Mouse (Mus musculus): ENCODE results near the gene Mmgt2.

- TF ChIP-seq POLR2A (IDR thresholded peaks at IDR 0.05; ENCODE audit: control insufficient read depth, low read depth, low read length) = no peak
- no peak for TF ChIP-seq CTCF (IDR thresholded peaks at IDR 0.05; ENCODE audit: control insufficient read depth, insufficient read depth, insufficient replicate concordance, low read depth, low read length)
Observed at GRCm38 (mm10) chr11:62642023-62642844, 6.2 kb upstream of the Mmgt2 start.
